Mouse (Mus musculus): ENCODE data around the gene Cercam. TPM values are rescaled to one million over a fixed set of nuclear protein-coding genes. Genes with fewer than 3 reads are reported as not detected.
A peak's percentile ranks its signal among the peaks of the same experiment; 100 is the strongest.

Gene Cercam
- 15.1 and 21.2 TPM in 2 replicates for polyA plus RNA-seq (2015; fragmentation: Nextera tagmentation; extraction: Ambion mirVana)

- peak within 1 kb of the TSS; percentile 78 for H3K27ac ChIP-seq (ENCODE audit: low read length)
- H3K27me3 ChIP-seq (ENCODE audit: control insufficient read depth, insufficient read depth, low read depth, low read length): no peaks in the 10 kb centered on the region
These were observed at the start of gene Cercam for GRCm38 (mm10) chr2:29868949-29869645. Gene Cercam (plus strand): TSS chr2:29869164.

GRCm38 (mm10) chr2:29819363-29819762 lies 49.6 kb upstream of the Cercam start:
- no peak overlapping the region for H3K4me3 ChIP-seq (ENCODE audit: low read depth, low read length)
- peaks cover 20% of the 10 kb centered on the region for H3K36me3 ChIP-seq (ENCODE audit: control insufficient read depth, insufficient read depth, low read length)
- H3K4me2 ChIP-seq (ENCODE audit: low read length): peak overlapping the region; percentile 85
- WGBS: 14% methylated on average over 2 of the region's 2 CpGs
- no peak for ATAC-seq
- H3K9ac ChIP-seq (ENCODE audit: low read depth, low read length): peak overlapping the region; percentile 68; the same call in 1 of the 2 replicates
- H3K9me3 ChIP-seq (replicated peaks; ENCODE audit: control insufficient read depth, low read length, poor library complexity, severe bottlenecking): no peaks in the 10 kb centered on the region
- no peaks in the 10 kb centered on the region for H3K27me3 ChIP-seq (ENCODE audit: control insufficient read depth, insufficient read depth, low read depth, low read length)
- peaks cover 18% of the 10 kb centered on the region; the same call in 1 of the 2 replicates for H3K4me1 ChIP-seq (ENCODE audit: control insufficient read depth, insufficient read depth, low read length)
- peak overlapping the region; percentile 94; the same call in 1 of the 2 replicates for H3K27ac ChIP-seq (ENCODE audit: low read length)

More at GRCm38 (mm10) chr2:29868949-29869645, at the start of gene Cercam:
- Histone ChIP-seq H3K4me2 (ENCODE audit: low read length) (peak within 1 kb of the TSS; percentile 88), H3K9ac (ENCODE audit: low read depth, low read length) (peak within 1 kb of the TSS; percentile 72), H3K36me3 (ENCODE audit: control insufficient read depth, insufficient read depth, low read length) (no peaks in the 10 kb centered on the region), H3K9me3 (replicated peaks; ENCODE audit: control insufficient read depth, low read length, poor library complexity, severe bottlenecking) (no peaks in the 10 kb centered on the region), H3K4me1 (ENCODE audit: control insufficient read depth, insufficient read depth, low read length) (peaks cover 9% of the 10 kb centered on the region), H3K4me3 (ENCODE audit: low read depth, low read length) (peak within 1 kb of the TSS; percentile 56)
- peak; percentile 91 for ATAC-seq
- 0% methylated on average over 40 of the region's 44 CpGs for WGBS

- peak; percentile 76 for ATAC-seq
- Histone ChIP-seq H3K27me3 (ENCODE audit: control insufficient read depth, insufficient read depth, low read depth, low read length) (no peaks in the 10 kb centered on the region), H3K4me1 (ENCODE audit: control insufficient read depth, insufficient read depth, low read length) (peaks cover 18% of the 10 kb centered on the region; the same call in 1 of the 2 replicates), H3K36me3 (ENCODE audit: control insufficient read depth, insufficient read depth, low read length) (peaks cover 11% of the 10 kb centered on the region), H3K9ac (ENCODE audit: low read depth, low read length) (peak within 1 kb of the TSS; percentile 68), H3K4me2 (ENCODE audit: low read length) (peak within 1 kb of the TSS; percentile 85), H3K4me3 (ENCODE audit: low read depth, low read length) (peak within 1 kb of the TSS; percentile 46), H3K9me3 (replicated peaks; ENCODE audit: control insufficient read depth, low read length, poor library complexity, severe bottlenecking) (no peaks in the 10 kb centered on the region), H3K27ac (ENCODE audit: low read length) (peak within 1 kb of the TSS; percentile 94)
- WGBS: 2% methylated on average over 35 of the region's 35 CpGs
These were observed 48.7 kb upstream of the Cercam start, which contains the start of gene Urm1 for GRCm38 (mm10) chr2:29820025-29820817. Gene Urm1 (plus strand): TSS chr2:29820075.

GRCm38 (mm10) chr2:29826318-29826925 lies 42.5 kb upstream of the Cercam start:
- Histone ChIP-seq H3K9ac (ENCODE audit: low read depth, low read length) (peak overlapping the region; percentile 71), H3K4me1 (ENCODE audit: control insufficient read depth, insufficient read depth, low read length) (peaks cover 12% of the 10 kb centered on the region), H3K4me3 (ENCODE audit: low read depth, low read length) (peak overlapping the region; percentile 51), H3K27ac (ENCODE audit: low read length) (peak overlapping the region; percentile 85), H3K27me3 (ENCODE audit: control insufficient read depth, insufficient read depth, low read depth, low read length) (no peaks in the 10 kb centered on the region), H3K36me3 (ENCODE audit: control insufficient read depth, insufficient read depth, low read length) (no peaks in the 10 kb centered on the region), H3K4me2 (ENCODE audit: low read length) (peak overlapping the region; percentile 53), H3K9me3 (replicated peaks; ENCODE audit: control insufficient read depth, low read length, poor library complexity, severe bottlenecking) (no peaks in the 10 kb centered on the region)
- peak; percentile 43 for ATAC-seq
- 10% methylated on average over 11 of the region's 11 CpGs for WGBS

GRCm38 (mm10) chr2:29826926-29827708 lies 41.8 kb upstream of the Cercam start:
- H3K9me3 ChIP-seq (replicated peaks; ENCODE audit: control insufficient read depth, low read length, poor library complexity, severe bottlenecking): no peaks in the 10 kb centered on the region
- under 1% methylated on average over 48 of the region's 48 CpGs for WGBS

GRCm38 (mm10) chr2:29827709-29828024 lies 41.3 kb upstream of the Cercam start:
- Histone ChIP-seq H3K4me3 (ENCODE audit: low read depth, low read length) (peak overlapping the region; percentile 51), H3K36me3 (ENCODE audit: control insufficient read depth, insufficient read depth, low read length) (no peaks in the 10 kb centered on the region), H3K27me3 (ENCODE audit: control insufficient read depth, insufficient read depth, low read depth, low read length) (no peaks in the 10 kb centered on the region), H3K9ac (ENCODE audit: low read depth, low read length) (peak overlapping the region; percentile 78), H3K9me3 (replicated peaks; ENCODE audit: control insufficient read depth, low read length, poor library complexity, severe bottlenecking) (no peaks in the 10 kb centered on the region), H3K4me2 (ENCODE audit: low read length) (peak overlapping the region; percentile 87), H3K4me1 (ENCODE audit: control insufficient read depth, insufficient read depth, low read length) (peaks cover 12% of the 10 kb centered on the region), H3K27ac (ENCODE audit: low read length) (peak overlapping the region; percentile 60; the same call in 1 of the 2 replicates)
- ATAC-seq: 0 out of 2 replicates have a peak, but pooled peaks have one; percentile 13
- 6% methylated on average over 12 of the region's 12 CpGs for WGBS

More at GRCm38 (mm10) chr2:29826926-29827708, 41.8 kb upstream of the Cercam start:
- Histone ChIP-seq H3K4me3 (ENCODE audit: low read depth, low read length) (peak overlapping the region; percentile 51), H3K36me3 (ENCODE audit: control insufficient read depth, insufficient read depth, low read length) (no peaks in the 10 kb centered on the region), H3K4me2 (ENCODE audit: low read length) (peak overlapping the region; percentile 87), H3K4me1 (ENCODE audit: control insufficient read depth, insufficient read depth, low read length) (peaks cover 12% of the 10 kb centered on the region), H3K27me3 (ENCODE audit: control insufficient read depth, insufficient read depth, low read depth, low read length) (no peaks in the 10 kb centered on the region), H3K27ac (ENCODE audit: low read length) (peak overlapping the region; percentile 85), H3K9ac (ENCODE audit: low read depth, low read length) (peak overlapping the region; percentile 78)
- ATAC-seq: peak; percentile 97

- no peak overlapping the region for H3K9ac ChIP-seq (ENCODE audit: low read depth, low read length)
- H3K9me3 ChIP-seq (replicated peaks; ENCODE audit: control insufficient read depth, low read length, poor library complexity, severe bottlenecking): no peaks in the 10 kb centered on the region
- 81% methylated on average over 4 of the region's 4 CpGs for WGBS
- H3K4me1 ChIP-seq (ENCODE audit: control insufficient read depth, insufficient read depth, low read length): peaks cover 9% of the 10 kb centered on the region
- H3K4me3 ChIP-seq (ENCODE audit: low read depth, low read length): no peak overlapping the region
- H3K27me3 ChIP-seq (ENCODE audit: control insufficient read depth, insufficient read depth, low read depth, low read length): no peaks in the 10 kb centered on the region
- H3K27ac ChIP-seq (ENCODE audit: low read length): no peak overlapping the region
- no peak for ATAC-seq
- no peak overlapping the region for H3K4me2 ChIP-seq (ENCODE audit: low read length)
- no peaks in the 10 kb centered on the region for H3K36me3 ChIP-seq (ENCODE audit: control insufficient read depth, insufficient read depth, low read length)
These were observed 37.9 kb upstream of the Cercam start for GRCm38 (mm10) chr2:29831106-29831505.

GRCm38 (mm10) chr2:29833796-29834195 lies 35.2 kb upstream of the Cercam start:
- no peak overlapping the region for H3K4me2 ChIP-seq (ENCODE audit: low read length)
- ATAC-seq: no peak
- no peak overlapping the region for H3K27ac ChIP-seq (ENCODE audit: low read length)
- no peak overlapping the region for H3K4me3 ChIP-seq (ENCODE audit: low read depth, low read length)
- no peaks in the 10 kb centered on the region for H3K27me3 ChIP-seq (ENCODE audit: control insufficient read depth, insufficient read depth, low read depth, low read length)
- 97% methylated on average over 5 of the region's 5 CpGs for WGBS
- no peaks in the 10 kb centered on the region for H3K9me3 ChIP-seq (replicated peaks; ENCODE audit: control insufficient read depth, low read length, poor library complexity, severe bottlenecking)
- 0 out of 2 replicates have a peak, but pooled peaks cover under 1% of the 10 kb centered on the region for H3K4me1 ChIP-seq (ENCODE audit: control insufficient read depth, insufficient read depth, low read length)
- no peaks in the 10 kb centered on the region; the same call in 1 of the 2 replicates for H3K36me3 ChIP-seq (ENCODE audit: control insufficient read depth, insufficient read depth, low read length)
- no peak overlapping the region for H3K9ac ChIP-seq (ENCODE audit: low read depth, low read length)

Data from midbrain, embryonic 16.5 days (tissue).